Mouse (Mus musculus) CD4-positive, CD25-positive, alpha-beta regulatory T cell, adult 2 months (primary cell): ENCODE measurements around the gene Arhgef39.

Experiments used
- DNase-seq: peaks from one replicate; pipeline ENCODE4 v3.0.0-alpha.2; 2012; ENCODE audit warnings: low read depth, low spot score

Gene Arhgef39

GRCm38 (mm10) chr4:43478906-43479832 is 20.3 kb downstream of the Arhgef39 start:
- peak; percentile 87 for DNase-seq

GRCm38 (mm10) chr4:43478534-43478858 is 21.0 kb downstream of the Arhgef39 start:
- DNase-seq = no peak

- peak; percentile 96 for DNase-seq
Observed at GRCm38 (mm10) chr4:43477857-43478533, 21.5 kb downstream of the Arhgef39 start.

GRCm38 (mm10) chr4:43476604-43477003 is 22.9 kb downstream of the Arhgef39 start:
- DNase-seq = peak; percentile 66

- DNase-seq = peak; percentile 43
Observed at GRCm38 (mm10) chr4:43473636-43474035, 25.9 kb downstream of the Arhgef39 start.

GRCm38 (mm10) chr4:43470301-43470700 is 29.2 kb downstream of the Arhgef39 start:
- no peak for DNase-seq

GRCm38 (mm10) chr4:43466872-43467271 is 32.6 kb downstream of the Arhgef39 start:
- DNase-seq = no peak

GRCm38 (mm10) chr4:43465935-43466334 is 33.6 kb downstream of the Arhgef39 start:
- no peak for DNase-seq

GRCm38 (mm10) chr4:43463102-43463501 is 36.4 kb downstream of the Arhgef39 start:
- DNase-seq = no peak

- peak; percentile 54 for DNase-seq
Observed at GRCm38 (mm10) chr4:43457124-43457523, 42.4 kb downstream of the Arhgef39 start.

- peak; percentile 80 for DNase-seq
Observed at GRCm38 (mm10) chr4:43456470-43456869, 43.0 kb downstream of the Arhgef39 start.

GRCm38 (mm10) chr4:43454041-43454836 is 45.3 kb downstream of the Arhgef39 start, which contains the start of gene Cd72:
Gene Cd72, minus strand, starts transcription at chr4:43454628.
- DNase-seq = peak; percentile 53

GRCm38 (mm10) chr4:43453413-43453812 is 46.1 kb downstream of the Arhgef39 start:
- DNase-seq = peak; percentile 49

- DNase-seq = no peak
Observed at GRCm38 (mm10) chr4:43452315-43452714, 47.2 kb downstream of the Arhgef39 start.

GRCm38 (mm10) chr4:43448554-43448953 is 50.9 kb downstream of the Arhgef39 start:
- no peak for DNase-seq

- no peak for DNase-seq
Observed at GRCm38 (mm10) chr4:43447251-43447650, 52.2 kb downstream of the Arhgef39 start.
